28 mouse cellular contexts compared by ENCODE assay signal in genomic region chr17:81486388-81486787, GRCm38 (mm10). TPM values are rescaled to one million over a fixed set of nuclear protein-coding genes. Genes with fewer than 3 reads are reported as not detected.
DNase-seq lines count a peak whose midpoint lies in the region; ATAC-seq and TF ChIP-seq lines count a peak whose summit lies in the region.
"Had no signal": no experiment of that assay in that cellular context is flagged by ENCODE, and none has a peak within 500 bp of the region (broad histone marks: within the 10 kb centered on the region; RNA-seq: fewer than 3 reads in every experiment).

No protein-coding gene starts in this region.

- H3K27me3 ChIP-seq in forebrain, postnatal 0 days (ENCODE audit: insufficient read depth, low read length) = no peaks in the 10 kb centered on the region
- peaks cover 11% of the 10 kb centered on the region; the same call in 1 of the 2 replicates for H3K27me3 ChIP-seq in forebrain, embryonic 10.5 days (ENCODE audit: poor library complexity, severe bottlenecking)
- H3K27me3 ChIP-seq: forebrain, embryonic 15.5 days; heart, embryonic 15.5 days had no signal

- no peak overlapping the region for H3K4me2 ChIP-seq in forebrain, postnatal 0 days (ENCODE audit: low read depth)
- H3K4me2 ChIP-seq: embryonic facial prominence, embryonic 12.5 days; forebrain, embryonic 15.5 days; heart, embryonic 11.5 days; heart, embryonic 15.5 days had no signal

- peak; percentile 46 for ATAC-seq in forebrain, postnatal 0 days
- ATAC-seq: CD4-positive, CD25-positive, alpha-beta regulatory T cell, adult 4 months; forebrain, embryonic 15.5 days had no signal

- H3K9me3 ChIP-seq in forebrain, postnatal 0 days (ENCODE audit: low read length) = no peaks in the 10 kb centered on the region
- no peaks in the 10 kb centered on the region for H3K9me3 ChIP-seq in forebrain, embryonic 10.5 days
- H3K9me3 ChIP-seq: embryonic facial prominence, embryonic 12.5 days; forebrain, embryonic 15.5 days; heart, embryonic 15.5 days had no signal

- intact Hi-C loops in left cerebral cortex, postnatal 4 days (cut with DNase I) = no loop called here
- intact Hi-C loops in left cerebral cortex, postnatal 25 days (cut with DNase I) = no loop called here

- H3K27ac ChIP-seq in forebrain, postnatal 0 days (ENCODE audit: low read depth, low read length) = no peak overlapping the region
- no peak overlapping the region for H3K27ac ChIP-seq in forebrain, embryonic 10.5 days
- H3K27ac ChIP-seq: embryonic facial prominence, embryonic 12.5 days; forebrain, embryonic 15.5 days; heart, adult 2 months; heart, embryonic 15.5 days had no signal

- DNase-seq in cerebellum, postnatal 10 days = peak; percentile 45 to 69
- no peak for DNase-seq in cerebellum, adult 11 months
- no peak for DNase-seq in forebrain, postnatal 0 days
- no peak for DNase-seq in forebrain, embryonic 10.5 days (ENCODE audit: extremely low spot score, low spot score)
- peak; percentile 66 for DNase-seq in left cerebral cortex, postnatal 4 days
- DNase-seq in left cerebral cortex, postnatal 25 days (ENCODE audit: low spot score in 2 of 2) = no peak
- DNase-seq in adipocyte (ENCODE audit: low spot score) = peak; percentile 8
- no peak for DNase-seq in right cerebral cortex, postnatal 25 days
- DNase-seq: adrenal gland, postnatal 10 days; B cell, adult 2 months; cerebellum, adult 18-20 months; cerebellum, adult 9-11 months; gastrocnemius, postnatal 14 days; heart, adult 2 months; heart, postnatal 14 days; kidney, adult 18-20 months had no signal

- H3K9ac ChIP-seq in forebrain, postnatal 0 days = no peak overlapping the region
- H3K9ac ChIP-seq: embryonic facial prominence, embryonic 12.5 days; forebrain, embryonic 15.5 days; heart, embryonic 15.5 days had no signal

- 73% methylated on average over 1 of the region's 1 CpGs for WGBS in forebrain, postnatal 0 days
- WGBS in forebrain, embryonic 10.5 days = 82% methylated on average over 1 of the region's 1 CpGs

- no peak for TF ChIP-seq CTCF in forebrain, postnatal 0 days (IDR thresholded peaks at IDR 0.05; ENCODE audit: low read depth)

- H3K4me1 ChIP-seq in forebrain, postnatal 0 days (ENCODE audit: insufficient read depth) = no peaks in the 10 kb centered on the region
- H3K4me1 ChIP-seq in forebrain, embryonic 10.5 days = peaks cover 8% of the 10 kb centered on the region; the same call in 1 of the 2 replicates
- H3K4me1 ChIP-seq: embryonic facial prominence, embryonic 12.5 days had no signal

- H3K36me3 ChIP-seq in forebrain, postnatal 0 days (ENCODE audit: insufficient read depth) = no peaks in the 10 kb centered on the region
- H3K36me3 ChIP-seq in forebrain, embryonic 10.5 days (replicated peaks) = no peaks in the 10 kb centered on the region
- H3K36me3 ChIP-seq: embryonic facial prominence, embryonic 12.5 days; forebrain, embryonic 15.5 days; G1E; heart, embryonic 15.5 days had no signal

- no peak overlapping the region for H3K4me3 ChIP-seq in forebrain, postnatal 0 days (ENCODE audit: low read depth, low read length)
- H3K4me3 ChIP-seq in forebrain, embryonic 10.5 days = no peak overlapping the region
- H3K4me3 ChIP-seq: embryonic facial prominence, embryonic 12.5 days; forebrain, embryonic 15.5 days; heart, adult 2 months; heart, embryonic 15.5 days had no signal

RNA-seq across cellular contexts. Expression of gene Gm11096, which starts 44.8 kb away (rescaled TPM):
- total RNA-seq in forebrain, postnatal 0 days (2014; rRNA removed) = not detected in 2 replicates
- polyA plus RNA-seq in forebrain, postnatal 0 days (2015; fragmentation: Nextera tagmentation; extraction: Ambion mirVana) = not detected in 2 replicates
- not detected in 2 replicates for polyA plus RNA-seq in forebrain, embryonic 10.5 days (2016; fragmentation: Nextera tagmentation; extraction: Ambion mirVana)
- total RNA-seq in left cerebral cortex, postnatal 4 days (2021) = not detected
- not detected for total RNA-seq in left cerebral cortex, postnatal 25 days (2021)
- total RNA-seq: adrenal gland, postnatal 10 days; adrenal gland, postnatal 4 days; G1E; gastrocnemius, adult 18-20 months; gastrocnemius, postnatal 14 days; heart, adult 2 months; heart, postnatal 14 days; hematopoietic stem cell, adult 5-6 weeks had no signal
- polyA plus RNA-seq: CD4-positive, CD25-positive, alpha-beta regulatory T cell, adult 4 months; cortical plate, adult 2 months; embryonic facial prominence, embryonic 12.5 days; forebrain, embryonic 15.5 days; G1E; gonadal fat pad, adult 2 months; heart, adult 2 months; heart, embryonic 11.5 days; heart, embryonic 15.5 days; intestine, embryonic 14.5 days had no signal

Comparison
In these comparisons a context has a peak if more than half of its experiments do, and no peak if none do; other contexts are left out.
1. DNase-seq: peak in cerebellum, postnatal 10 days (2 of 2), left cerebral cortex, postnatal 4 days (single experiment) and adipocyte (single experiment); none in cerebellum, adult 11 months (single experiment), forebrain, postnatal 0 days (single experiment), forebrain, embryonic 10.5 days (single experiment), left cerebral cortex, postnatal 25 days (0 of 2) and right cerebral cortex, postnatal 25 days (single experiment).